Mouse (Mus musculus): ENCODE measurements around the gene Kcnh1. TPM values are rescaled to one million over a fixed set of nuclear protein-coding genes. Genes with fewer than 3 reads are reported as not detected.

Kcnh1 gene
- polyA plus RNA-seq, 1 experiment from 2014 or later: 0.27 TPM

- TF ChIP-seq CTCF (IDR thresholded peaks at IDR 0.05; ENCODE audit: low read depth): no peak
- no peak for TF ChIP-seq EP300 (optimal IDR thresholded peaks at IDR 0.05)
- ATAC-seq (ENCODE audit: low FRiP score, low TSS enrichment) (no peak), DNase-seq (ENCODE audit: low spot score) (no peak)
- Histone ChIP-seq H3K9ac (ENCODE audit: low read length) (no peak overlapping the region), H3K27ac (replicated peaks) (no peak overlapping the region), H3K4me3 (ENCODE audit: low read depth, low read length) (no peak overlapping the region), H3K36me3 (ENCODE audit: control insufficient read depth, insufficient read depth, low read length) (no peaks in the 10 kb centered on the region), H3K4me1 (replicated peaks; ENCODE audit: control insufficient read depth, insufficient read depth) (no peaks in the 10 kb centered on the region), H3K4me2 (replicated peaks; ENCODE audit: low read depth) (no peak overlapping the region), H3K27me3 (ENCODE audit: control insufficient read depth, insufficient read depth, low read length) (no peaks in the 10 kb centered on the region), H3K9me3 (ENCODE audit: control insufficient read depth, low read length) (no peaks in the 10 kb centered on the region)
- WGBS: 65% methylated on average over 5 of the region's 5 CpGs
These were observed 78.3 kb downstream of the Kcnh1 start for GRCm38 (mm10) chr1:192268878-192269277.

GRCm38 (mm10) chr1:192269911-192270310 lies 79.3 kb downstream of the Kcnh1 start:
- H3K4me1 ChIP-seq (replicated peaks; ENCODE audit: control insufficient read depth, insufficient read depth): no peaks in the 10 kb centered on the region
- H3K4me3 ChIP-seq (ENCODE audit: low read depth, low read length): no peak overlapping the region
- H3K36me3 ChIP-seq (ENCODE audit: control insufficient read depth, insufficient read depth, low read length): no peaks in the 10 kb centered on the region
- DNase-seq (ENCODE audit: low spot score): no peak
- no peaks in the 10 kb centered on the region for H3K27me3 ChIP-seq (ENCODE audit: control insufficient read depth, insufficient read depth, low read length)
- H3K9me3 ChIP-seq (ENCODE audit: control insufficient read depth, low read length): no peaks in the 10 kb centered on the region
- H3K9ac ChIP-seq (ENCODE audit: low read length): no peak overlapping the region
- WGBS: 70% methylated on average over 9 of the region's 9 CpGs
- ATAC-seq (ENCODE audit: low FRiP score, low TSS enrichment): no peak
- H3K4me2 ChIP-seq (replicated peaks; ENCODE audit: low read depth): no peak overlapping the region
- H3K27ac ChIP-seq (replicated peaks): no peak overlapping the region
- no peak for TF ChIP-seq CTCF (IDR thresholded peaks at IDR 0.05; ENCODE audit: low read depth)
- no peak for TF ChIP-seq EP300 (optimal IDR thresholded peaks at IDR 0.05)

DNA sequence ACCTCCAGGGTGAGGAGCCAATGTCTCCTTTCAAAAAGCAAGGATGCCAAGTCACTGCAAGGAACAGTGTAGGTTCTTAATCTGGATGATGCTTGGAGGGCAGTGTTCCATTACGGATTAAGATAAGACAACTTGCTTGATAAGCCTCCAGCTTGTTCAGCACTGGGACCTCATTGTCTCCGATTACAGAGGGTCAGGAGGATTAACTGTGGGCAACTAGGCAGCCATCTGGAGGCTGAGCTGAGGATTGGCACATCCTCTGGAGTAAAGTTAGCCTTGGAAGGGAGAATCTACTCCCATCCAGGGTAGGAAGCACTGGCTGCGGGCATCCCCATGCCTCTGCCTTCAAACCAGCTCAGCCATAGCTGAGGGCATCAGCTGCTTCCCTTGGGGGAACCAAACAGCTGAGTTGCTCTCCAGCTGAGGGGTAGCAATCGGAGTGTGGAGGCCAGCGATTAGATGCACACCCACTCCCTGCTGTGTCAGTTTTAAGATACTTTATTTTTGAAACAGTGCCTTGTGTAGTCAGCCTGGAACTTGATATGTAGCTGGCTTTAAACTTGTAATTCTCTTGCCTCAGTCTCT lies 87.3 kb downstream of the Kcnh1 start:
- 73% methylated on average over 5 of the region's 5 CpGs for WGBS
- no peak for TF ChIP-seq EP300 (optimal IDR thresholded peaks at IDR 0.05)
- no peak for TF ChIP-seq CTCF (IDR thresholded peaks at IDR 0.05; ENCODE audit: low read depth)
- no peaks in the 10 kb centered on the region for H3K27me3 ChIP-seq (ENCODE audit: control insufficient read depth, insufficient read depth, low read length)

DNA sequence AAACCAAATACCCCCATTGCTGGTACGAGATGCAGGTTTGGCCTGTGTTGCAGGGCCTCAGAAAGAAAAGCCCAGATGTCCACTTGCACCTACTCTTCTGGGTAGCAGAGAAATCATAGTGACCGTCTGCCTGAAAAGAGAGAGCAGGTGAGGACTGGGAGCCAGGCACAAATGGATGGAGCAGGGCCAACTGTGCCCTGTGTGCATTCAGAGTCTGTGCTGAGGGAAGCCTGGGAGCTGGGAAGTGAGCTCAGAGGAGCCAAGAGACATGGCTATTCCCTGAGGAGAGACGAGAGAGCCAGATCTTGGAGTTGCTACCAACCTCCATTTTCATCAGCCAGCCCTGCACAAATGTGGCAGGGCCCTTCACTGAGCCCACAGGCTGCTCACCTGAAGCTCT lies 93.8 kb downstream of the Kcnh1 start:
- Histone ChIP-seq H3K9me3 (ENCODE audit: control insufficient read depth, low read length) (no peaks in the 10 kb centered on the region), H3K4me2 (replicated peaks; ENCODE audit: low read depth) (no peak overlapping the region), H3K36me3 (ENCODE audit: control insufficient read depth, insufficient read depth, low read length) (no peaks in the 10 kb centered on the region), H3K27me3 (ENCODE audit: control insufficient read depth, insufficient read depth, low read length) (no peaks in the 10 kb centered on the region), H3K27ac (replicated peaks) (no peak overlapping the region), H3K4me1 (replicated peaks; ENCODE audit: control insufficient read depth, insufficient read depth) (no peaks in the 10 kb centered on the region), H3K9ac (ENCODE audit: low read length) (no peak overlapping the region), H3K4me3 (ENCODE audit: low read depth, low read length) (no peak overlapping the region)
- 78% methylated on average over 3 of the region's 3 CpGs for WGBS
- ATAC-seq (ENCODE audit: low FRiP score, low TSS enrichment): no peak
- TF ChIP-seq EP300 (optimal IDR thresholded peaks at IDR 0.05): no peak
- TF ChIP-seq CTCF (IDR thresholded peaks at IDR 0.05; ENCODE audit: low read depth): no peak
- DNase-seq (ENCODE audit: low spot score): no peak

More for the DNA sequence above, 87.3 kb downstream of the Kcnh1 start:
- no peaks in the 10 kb centered on the region for H3K4me1 ChIP-seq (replicated peaks; ENCODE audit: control insufficient read depth, insufficient read depth)
- no peak for ATAC-seq (ENCODE audit: low FRiP score, low TSS enrichment)
- H3K9me3 ChIP-seq (ENCODE audit: control insufficient read depth, low read length): no peaks in the 10 kb centered on the region
- no peak overlapping the region for H3K27ac ChIP-seq (replicated peaks)
- no peaks in the 10 kb centered on the region for H3K36me3 ChIP-seq (ENCODE audit: control insufficient read depth, insufficient read depth, low read length)
- H3K9ac ChIP-seq (ENCODE audit: low read length): no peak overlapping the region
- no peak overlapping the region for H3K4me2 ChIP-seq (replicated peaks; ENCODE audit: low read depth)
- H3K4me3 ChIP-seq (ENCODE audit: low read depth, low read length): no peak overlapping the region
- DNase-seq (ENCODE audit: low spot score): no peak

DNA sequence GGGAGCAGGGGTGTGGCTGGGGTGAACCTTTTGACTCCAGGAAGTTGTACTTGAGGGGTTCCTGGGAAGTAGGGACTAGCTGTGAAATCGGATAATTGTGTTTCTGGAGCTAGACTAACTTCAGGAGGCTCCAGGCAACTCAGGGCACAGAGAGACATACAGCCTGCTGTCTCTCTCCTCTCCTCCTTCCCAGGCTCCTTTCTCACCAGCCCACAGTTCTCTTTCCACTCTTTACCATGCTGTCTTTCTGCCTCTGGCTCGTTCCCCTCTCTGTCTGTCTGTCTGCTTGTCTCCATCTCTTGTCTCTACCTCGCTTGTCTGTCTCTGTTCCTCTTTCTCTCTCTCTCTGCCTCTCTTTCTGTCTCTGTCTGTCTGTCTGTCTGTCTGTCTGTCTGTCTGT lies 94.4 kb downstream of the Kcnh1 start:
- WGBS: 60% methylated on average over 3 of the region's 3 CpGs
- no peak for ATAC-seq (ENCODE audit: low FRiP score, low TSS enrichment)

GRCm38 (mm10) chr1:192288456-192288855 lies 97.9 kb downstream of the Kcnh1 start:
- no peak for DNase-seq (ENCODE audit: low spot score)
- Histone ChIP-seq H3K9me3 (ENCODE audit: control insufficient read depth, low read length) (no peaks in the 10 kb centered on the region), H3K36me3 (ENCODE audit: control insufficient read depth, insufficient read depth, low read length) (no peaks in the 10 kb centered on the region), H3K9ac (ENCODE audit: low read length) (no peak overlapping the region), H3K4me3 (ENCODE audit: low read depth, low read length) (no peak overlapping the region), H3K4me2 (replicated peaks; ENCODE audit: low read depth) (no peak overlapping the region), H3K4me1 (replicated peaks; ENCODE audit: control insufficient read depth, insufficient read depth) (no peaks in the 10 kb centered on the region), H3K27ac (replicated peaks) (no peak overlapping the region), H3K27me3 (ENCODE audit: control insufficient read depth, insufficient read depth, low read length) (no peaks in the 10 kb centered on the region)
- TF ChIP-seq CTCF (IDR thresholded peaks at IDR 0.05; ENCODE audit: low read depth) (no peak), EP300 (optimal IDR thresholded peaks at IDR 0.05) (no peak)
- no peak for ATAC-seq (ENCODE audit: low FRiP score, low TSS enrichment)
- 81% methylated on average over 8 of the region's 8 CpGs for WGBS

More for the DNA sequence above, 94.4 kb downstream of the Kcnh1 start:
- no peak for DNase-seq (ENCODE audit: low spot score)
- no peak overlapping the region for H3K4me3 ChIP-seq (ENCODE audit: low read depth, low read length)
- TF ChIP-seq EP300 (optimal IDR thresholded peaks at IDR 0.05) (no peak), CTCF (IDR thresholded peaks at IDR 0.05; ENCODE audit: low read depth) (no peak)
- H3K27ac ChIP-seq (replicated peaks): no peak overlapping the region
- no peak overlapping the region for H3K9ac ChIP-seq (ENCODE audit: low read length)
- H3K4me2 ChIP-seq (replicated peaks; ENCODE audit: low read depth): no peak overlapping the region
- H3K36me3 ChIP-seq (ENCODE audit: control insufficient read depth, insufficient read depth, low read length): no peaks in the 10 kb centered on the region
- H3K27me3 ChIP-seq (ENCODE audit: control insufficient read depth, insufficient read depth, low read length): no peaks in the 10 kb centered on the region
- no peaks in the 10 kb centered on the region for H3K4me1 ChIP-seq (replicated peaks; ENCODE audit: control insufficient read depth, insufficient read depth)
- H3K9me3 ChIP-seq (ENCODE audit: control insufficient read depth, low read length): no peaks in the 10 kb centered on the region

Measured in stomach, postnatal 0 days (tissue).